Mouse (Mus musculus) lung, embryonic 14.5 days (tissue): ENCODE results near the gene Sprn. TPM values are rescaled to one million over a fixed set of nuclear protein-coding genes. Genes with fewer than 3 reads are reported as not detected.
"Not testable (repeated sequence)": the region's sequence is repeated elsewhere in the genome, so short reads cannot be mapped to it uniquely, and the experiment has no call there.

Experiments used
- ATAC-seq: fragments of 200-750 bp; cut with Nextera tagmentation; 2 replicates; pipeline ENCODE4 v1.8.0; 2017; ENCODE audit warnings: mild to moderate bottlenecking, moderate TSS enrichment, moderate library complexity; ENCODE audit not compliant: insufficient read depth
- DNase-seq: peaks from one replicate; pipeline ENCODE4 v3.0.0-alpha.2; 2015
- H3K27ac ChIP-seq: fragments of 300-500 bp; sonication (generic); 2 replicates; pipeline ENCODE4 v1.5.1; 2014; ENCODE audit warnings: low read depth, mild to moderate bottlenecking, moderate library complexity
- H3K27me3 ChIP-seq: fragments of 300-500 bp; sonication (generic); 2 replicates; pipeline ENCODE4 v1.6.1; 2014; ENCODE audit warnings: low read length, control low read depth; ENCODE audit not compliant: insufficient read depth
- H3K36me3 ChIP-seq: fragments of 300-500 bp; sonication (generic); 2 replicates; pipeline ENCODE4 v1.6.1; 2014; ENCODE audit warnings: control low read depth; ENCODE audit not compliant: insufficient read depth
- H3K4me1 ChIP-seq: fragments of 300-500 bp; sonication (generic); 2 replicates; pipeline ENCODE4 v1.6.1; 2014; ENCODE audit warnings: antibody characterized with exemption, control low read depth; ENCODE audit not compliant: insufficient read depth
- H3K4me2 ChIP-seq: fragments of 300-500 bp; sonication (generic); 2 replicates; pipeline ENCODE4 v1.6.1; 2014; ENCODE audit warnings: mild to moderate bottlenecking
- H3K4me3 ChIP-seq: fragments of 300-500 bp; sonication (generic); 2 replicates; pipeline ENCODE4 v1.5.1; 2014; ENCODE audit warnings: low read depth, low read length
- H3K9ac ChIP-seq: fragments of 300-500 bp; sonication (generic); 2 replicates; pipeline ENCODE4 v1.6.1; 2014
- H3K9me3 ChIP-seq: fragments of 300-500 bp; sonication (generic); 2 replicates; pipeline ENCODE4 v1.6.1; 2016; ENCODE audit warnings: low read depth, low read length, control low read depth
- CTCF ChIP-seq: IDR thresholded peaks from 2 replicates; pipeline ENCODE4 v1.5.1; 2016; ENCODE audit warnings: antibody characterized with exemption, low read depth
- WGBS: fragments of 180-500 bp; shearing (Covaris S2); extraction: QIAGEN DNeasy Blood & Tissue Kit; methylation state at CpG from one replicate; pipeline ENCODE4 v1.1.7; 2014; 5-methylcytosine and 5-hydroxymethylcytosine counted together
- polyA plus RNA-seq: library from polyadenylated mRNA; unstranded; fragments of >200 nt; fragmentation: Nextera tagmentation; extraction: Ambion mirVana; gene quantifications from 2 replicates; pipeline ENCODE4 v1.2.1, GENCODE M21; 2014

Sprn gene
- polyA plus RNA-seq, 1 experiment from 2014 or later, result 0.12 TPM

GRCm38 (mm10) chr7:140153383-140153782, 1.3 kb downstream of the Sprn start:
- H3K4me1 ChIP-seq, result no peaks in the 10 kb centered on the region
- no peak overlapping the region for H3K27ac ChIP-seq
- peak overlapping the region; percentile 17; the same call in 1 of the 2 replicates for H3K4me3 ChIP-seq
- peaks cover 30% of the 10 kb centered on the region for H3K27me3 ChIP-seq
- DNase-seq, result peak; percentile 48
- no peaks in the 10 kb centered on the region for H3K9me3 ChIP-seq
- TF ChIP-seq CTCF, result no peak
- peak overlapping the region; percentile 51 for H3K4me2 ChIP-seq
- ATAC-seq, result peak; percentile 30; the same call in 1 of the 2 replicates
- whole genome bisulfite sequencing, result 2% methylated on average over 28 of the region's 28 CpGs
- 0 out of 2 replicates have a peak, but pooled peaks cover 2% of the 10 kb centered on the region for H3K36me3 ChIP-seq
- H3K9ac ChIP-seq, result peak overlapping the region; percentile 30

DNA sequence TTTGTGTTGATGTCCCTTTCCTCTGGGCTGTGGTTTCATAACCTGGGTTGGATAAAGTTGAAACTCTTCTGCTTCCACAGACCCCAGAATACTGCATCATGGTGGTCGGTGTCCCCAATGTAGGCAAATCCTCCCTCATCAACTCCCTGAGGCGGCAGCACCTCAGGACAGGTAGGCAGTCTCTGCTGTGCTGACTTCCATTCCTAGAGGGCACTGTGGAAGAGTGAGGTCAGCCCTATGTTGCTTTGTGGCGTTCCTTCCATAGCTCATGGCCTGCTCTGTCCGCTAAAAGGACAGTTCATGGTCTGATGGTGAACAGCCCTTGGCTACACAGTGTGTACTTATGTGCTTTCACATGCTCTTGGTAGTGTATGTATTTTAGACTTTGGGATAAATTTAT, 10.1 kb downstream of the Sprn start:
- DNase-seq, result no peak
- Histone ChIP-seq H3K27ac (no peak overlapping the region), H3K36me3 (no peaks in the 10 kb centered on the region; the same call in 1 of the 2 replicates), H3K9me3 (no peaks in the 10 kb centered on the region), H3K27me3 (no peaks in the 10 kb centered on the region), H3K9ac (no peak overlapping the region), H3K4me3 (no peak overlapping the region), H3K4me1 (no peaks in the 10 kb centered on the region), H3K4me2 (no peak overlapping the region)
- no peak for TF ChIP-seq CTCF
- ATAC-seq, result no peak
- 78% methylated on average over 4 of the region's 4 CpGs for WGBS

DNA sequence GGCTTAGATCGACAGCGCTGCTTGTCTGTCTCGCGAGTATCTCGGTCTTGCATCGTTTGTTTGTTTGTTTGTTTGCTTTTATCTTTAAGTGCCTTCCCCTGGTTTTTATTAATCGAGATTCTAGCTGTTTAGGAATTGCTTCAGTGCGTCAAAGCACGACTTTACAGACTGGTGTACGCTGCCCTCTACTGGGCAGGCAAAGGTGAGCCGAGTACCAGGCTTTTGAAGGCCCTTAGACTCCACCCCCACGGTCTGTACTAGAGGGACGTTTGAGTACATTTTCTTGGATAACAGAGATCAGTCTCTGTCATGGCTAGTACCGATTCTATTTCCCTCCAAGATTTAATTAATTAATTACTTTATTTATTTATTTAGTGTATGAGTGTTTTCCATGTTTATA, 13.3 kb downstream of the Sprn start:
- ATAC-seq (no peak), DNase-seq (peak; percentile 86)
- H3K9ac ChIP-seq, result no peak overlapping the region
- no peaks in the 10 kb centered on the region; the same call in 1 of the 2 replicates for H3K4me1 ChIP-seq
- H3K9me3 ChIP-seq, result no peaks in the 10 kb centered on the region
- TF ChIP-seq CTCF, result peak; percentile 71
- no peak overlapping the region for H3K4me3 ChIP-seq
- no peaks in the 10 kb centered on the region for H3K36me3 ChIP-seq
- H3K4me2 ChIP-seq, result no peak overlapping the region
- WGBS, result 3% methylated on average over 14 of the region's 14 CpGs
- no peak overlapping the region for H3K27ac ChIP-seq
- H3K27me3 ChIP-seq, result no peaks in the 10 kb centered on the region

DNA sequence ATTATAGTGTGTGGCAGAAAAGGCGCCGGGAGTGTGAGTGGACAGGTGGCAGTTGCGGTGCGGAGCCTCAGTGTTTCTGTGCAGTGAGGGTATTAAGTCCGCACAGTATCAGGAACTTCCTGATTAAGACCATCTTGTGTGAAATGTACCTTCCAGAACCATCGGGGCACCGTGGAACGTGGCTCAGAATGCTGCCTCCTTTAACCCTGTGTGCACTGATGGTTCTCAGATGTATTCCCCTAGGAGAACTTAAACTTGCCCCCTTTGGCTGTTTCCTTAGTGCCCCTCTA, 16.7 kb downstream of the Sprn start:
- peak overlapping the region; percentile 84 for H3K9ac ChIP-seq
- peak overlapping the region; percentile 77 for H3K4me3 ChIP-seq
- H3K4me1 ChIP-seq, result no peaks in the 10 kb centered on the region; the same call in 1 of the 2 replicates
- under 1% methylated on average over 8 of the region's 8 CpGs for WGBS
- H3K4me2 ChIP-seq, result peak overlapping the region; percentile 86
- 0 out of 2 replicates have a peak, but pooled peaks cover 4% of the 10 kb centered on the region for H3K36me3 ChIP-seq
- peak overlapping the region; percentile 65; the same call in 1 of the 2 replicates for H3K27ac ChIP-seq
- DNase-seq (no peak), ATAC-seq (no peak)
- no peaks in the 10 kb centered on the region for H3K9me3 ChIP-seq
- no peak for TF ChIP-seq CTCF
- no peaks in the 10 kb centered on the region for H3K27me3 ChIP-seq

GRCm38 (mm10) chr7:140137135-140138020, 17.3 kb downstream of the Sprn start, which contains the start of gene Mtg1:
Gene Mtg1 (plus strand): TSS chr7:140137564.
- H3K9ac ChIP-seq, result peak within 1 kb of the TSS; percentile 84
- peak within 1 kb of the TSS; percentile 86 for H3K4me2 ChIP-seq
- H3K4me1 ChIP-seq, result no peaks in the 10 kb centered on the region; the same call in 1 of the 2 replicates
- H3K9me3 ChIP-seq, result no peaks in the 10 kb centered on the region
- WGBS, result 2% methylated on average over 39 of the region's 39 CpGs
- DNase-seq (peak; percentile 98), ATAC-seq (peak; percentile 99)
- peak within 1 kb of the TSS; percentile 77 for H3K4me3 ChIP-seq
- H3K36me3 ChIP-seq, result peaks cover 6% of the 10 kb centered on the region; the same call in 1 of the 2 replicates
- H3K27me3 ChIP-seq, result no peaks in the 10 kb centered on the region
- peak within 1 kb of the TSS; percentile 65; the same call in 1 of the 2 replicates for H3K27ac ChIP-seq
- no peak for TF ChIP-seq CTCF

- no peak overlapping the region for H3K27ac ChIP-seq
- no peak overlapping the region for H3K4me3 ChIP-seq
- H3K4me2 ChIP-seq, result no peak overlapping the region
- no peaks in the 10 kb centered on the region for H3K27me3 ChIP-seq
- no peak overlapping the region for H3K9ac ChIP-seq
- no peaks in the 10 kb centered on the region for H3K9me3 ChIP-seq
- ATAC-seq, result no peak
- TF ChIP-seq CTCF, result no peak
- DNase-seq, result no peak
- WGBS, result 84% methylated on average over 5 of the region's 5 CpGs
- H3K4me1 ChIP-seq, result no peaks in the 10 kb centered on the region; the same call in 1 of the 2 replicates
- H3K36me3 ChIP-seq, result peaks cover 14% of the 10 kb centered on the region; the same call in 1 of the 2 replicates
These were observed 19.4 kb downstream of the Sprn start for GRCm38 (mm10) chr7:140135106-140135770.

DNA sequence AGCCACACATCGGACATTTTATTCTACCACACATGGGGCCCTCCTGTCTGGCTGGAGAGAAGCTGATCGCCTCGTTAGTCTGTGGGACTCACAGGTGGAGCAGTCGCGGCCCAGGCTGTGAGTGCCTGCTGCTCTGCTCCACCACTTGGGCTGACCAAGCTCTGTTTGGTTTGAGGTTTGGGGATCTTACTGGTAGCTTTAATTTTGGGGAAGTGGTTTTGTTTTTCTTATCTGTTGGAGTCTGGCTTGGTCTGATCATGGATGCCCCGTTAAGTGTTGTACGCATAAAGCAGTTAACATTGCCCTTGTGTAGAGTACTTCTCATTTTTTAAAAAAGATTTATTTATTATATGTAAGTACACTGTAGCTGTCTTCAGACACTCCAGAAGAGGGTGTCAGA, 20.6 kb downstream of the Sprn start:
- not testable (repeated sequence) for H3K27ac ChIP-seq, H3K4me1 ChIP-seq, ATAC-seq, H3K9ac ChIP-seq, DNase-seq, H3K27me3 ChIP-seq, H3K9me3 ChIP-seq, H3K4me2 ChIP-seq, H3K4me3 ChIP-seq
- 93% methylated on average over 7 of the region's 7 CpGs for WGBS
- H3K36me3 ChIP-seq, result peaks cover 16% of the 10 kb centered on the region; the same call in 1 of the 2 replicates

DNA sequence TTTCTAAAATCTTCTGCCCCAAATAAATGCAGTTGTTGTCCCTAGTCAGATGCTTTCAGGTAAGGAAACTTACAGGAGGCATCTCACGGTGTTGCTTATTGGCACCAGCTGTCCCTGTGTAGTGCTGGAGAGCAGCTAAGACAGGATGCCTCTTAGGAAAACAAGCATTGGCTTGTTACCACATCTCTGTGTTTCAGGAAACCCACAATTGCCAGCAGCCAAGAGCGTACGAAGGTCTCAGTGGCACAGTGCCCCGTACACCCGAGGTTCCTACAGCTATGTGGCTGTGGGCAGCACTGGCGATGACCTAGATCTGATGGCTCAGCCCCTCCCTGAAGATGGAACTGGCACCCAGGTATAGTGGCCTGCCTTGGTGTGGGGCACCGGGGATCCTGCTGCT, 22.5 kb downstream of the Sprn start:
- H3K27ac ChIP-seq, H3K4me2 ChIP-seq, ATAC-seq, H3K9me3 ChIP-seq, H3K4me1 ChIP-seq, H3K9ac ChIP-seq, H3K4me3 ChIP-seq, DNase-seq, H3K27me3 ChIP-seq: not testable (repeated sequence)
- WGBS, result 94% methylated on average over 7 of the region's 7 CpGs
- H3K36me3 ChIP-seq, result peaks cover 16% of the 10 kb centered on the region; the same call in 1 of the 2 replicates
